Mouse (Mus musculus): Measurements from ENCODE around the gene Iltifb.
"Not testable (repeated sequence)": the region's sequence is repeated elsewhere in the genome, so short reads cannot be mapped to it uniquely, and the experiment has no call there.

Iltifb gene

DNA sequence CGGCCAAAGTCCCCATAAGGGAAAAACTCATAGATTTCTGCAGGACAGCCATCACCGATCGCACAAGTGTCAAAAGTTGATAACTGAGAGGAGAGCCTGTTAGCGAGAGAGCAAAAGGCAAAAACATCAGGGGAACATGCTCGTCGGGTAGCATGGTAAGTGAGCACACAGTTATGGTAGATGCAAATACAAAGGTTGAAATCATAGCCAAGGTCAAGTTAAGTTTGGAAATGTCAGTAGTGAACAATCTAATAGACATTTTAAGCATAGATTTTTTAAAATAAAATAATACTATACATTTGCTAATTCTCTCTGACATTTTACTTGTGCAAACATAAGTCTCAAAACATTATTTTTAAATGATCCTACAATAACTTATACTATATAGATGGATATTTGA, at the start of gene Iltifb:
TSS of gene Iltifb (minus strand) at position 101 of the 400 bp plus-strand sequence.
- DNase-seq (ENCODE audit: low spot score in 2 of 2): no peak

DNA sequence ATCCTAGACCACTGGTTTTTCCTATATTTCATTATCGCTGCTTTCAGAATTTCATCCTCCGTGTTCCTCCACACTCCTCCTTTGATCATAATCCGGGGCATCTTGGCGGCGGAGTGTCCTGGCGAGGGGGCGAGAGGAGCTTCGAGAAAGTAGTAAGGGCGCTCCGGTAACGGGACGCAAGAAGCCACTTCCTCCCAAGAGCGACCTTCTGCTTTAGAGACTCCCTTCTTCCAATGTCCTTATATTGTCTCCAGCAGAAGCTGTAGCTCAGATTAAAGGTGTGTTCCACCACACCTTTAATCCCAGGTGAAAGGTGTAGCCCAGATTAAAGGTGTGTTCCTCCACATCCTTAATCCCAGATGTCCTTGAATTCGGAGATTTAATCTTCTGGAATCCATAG, 48.3 kb upstream of the Iltifb start, which contains the start of gene Gm9046:
TSS of gene Gm9046 (minus strand) at position 101 of the 400 bp plus-strand sequence.
- DNase-seq (ENCODE audit: low spot score in 2 of 2): not testable (repeated sequence)

DNA sequence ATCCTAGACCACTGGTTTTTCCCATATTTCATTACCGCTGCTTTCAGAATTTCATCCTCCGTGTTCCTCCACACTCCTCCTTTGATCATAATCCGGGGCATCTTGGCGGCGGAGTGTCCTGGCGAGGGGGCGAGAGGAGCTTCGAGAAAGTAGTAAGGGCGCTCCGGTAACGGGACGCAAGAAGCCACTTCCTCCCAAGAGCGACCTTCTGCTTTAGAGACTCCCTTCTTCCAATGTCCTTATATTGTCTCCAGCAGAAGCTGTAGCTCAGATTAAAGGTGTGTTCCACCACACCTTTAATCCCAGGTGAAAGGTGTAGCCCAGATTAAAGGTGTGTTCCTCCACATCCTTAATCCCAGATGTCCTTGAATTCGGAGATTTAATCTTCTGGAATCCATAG, 42.9 kb upstream of the Iltifb start, which contains the start of gene Gm9045:
TSS of gene Gm9045 (minus strand) at position 101 of the 400 bp plus-strand sequence.
- DNase-seq (ENCODE audit: low spot score in 2 of 2): not testable (repeated sequence)

DNA sequence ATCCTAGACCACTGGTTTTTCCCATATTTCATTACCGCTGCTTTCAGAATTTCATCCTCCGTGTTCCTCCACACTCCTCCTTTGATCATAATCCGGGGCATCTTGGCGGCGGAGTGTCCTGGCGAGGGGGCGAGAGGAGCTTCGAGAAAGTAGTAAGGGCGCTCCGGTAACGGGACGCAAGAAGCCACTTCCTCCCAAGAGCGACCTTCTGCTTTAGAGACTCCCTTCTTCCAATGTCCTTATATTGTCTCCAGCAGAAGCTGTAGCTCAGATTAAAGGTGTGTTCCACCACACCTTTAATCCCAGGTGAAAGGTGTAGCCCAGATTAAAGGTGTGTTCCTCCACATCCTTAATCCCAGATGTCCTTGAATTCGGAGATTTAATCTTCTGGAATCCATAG, 37.5 kb upstream of the Iltifb start, which contains the start of gene Gm9044:
TSS of gene Gm9044 (minus strand) at position 101 of the 400 bp plus-strand sequence.
- not testable (repeated sequence) for DNase-seq (ENCODE audit: low spot score in 2 of 2)

DNA sequence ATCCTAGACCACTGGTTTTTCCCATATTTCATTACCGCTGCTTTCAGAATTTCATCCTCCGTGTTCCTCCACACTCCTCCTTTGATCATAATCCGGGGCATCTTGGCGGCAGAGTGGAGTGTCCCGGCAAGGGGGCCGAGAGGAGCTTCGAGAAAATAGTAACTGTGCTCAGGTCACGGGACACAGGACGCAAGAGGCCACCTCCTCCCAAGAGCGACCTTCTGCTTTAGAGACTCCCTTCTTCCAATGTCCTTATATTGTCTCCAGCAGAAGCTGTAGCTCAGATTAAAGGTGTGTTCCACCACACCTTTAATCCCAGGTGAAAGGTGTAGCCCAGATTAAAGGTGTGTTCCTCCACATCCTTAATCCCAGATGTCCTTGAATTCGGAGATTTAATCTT, 32.0 kb upstream of the Iltifb start, which contains the start of gene Gm9040:
TSS of gene Gm9040 (minus strand) at position 101 of the 400 bp plus-strand sequence.
- not testable (repeated sequence) for DNase-seq (ENCODE audit: low spot score in 2 of 2)

DNA sequence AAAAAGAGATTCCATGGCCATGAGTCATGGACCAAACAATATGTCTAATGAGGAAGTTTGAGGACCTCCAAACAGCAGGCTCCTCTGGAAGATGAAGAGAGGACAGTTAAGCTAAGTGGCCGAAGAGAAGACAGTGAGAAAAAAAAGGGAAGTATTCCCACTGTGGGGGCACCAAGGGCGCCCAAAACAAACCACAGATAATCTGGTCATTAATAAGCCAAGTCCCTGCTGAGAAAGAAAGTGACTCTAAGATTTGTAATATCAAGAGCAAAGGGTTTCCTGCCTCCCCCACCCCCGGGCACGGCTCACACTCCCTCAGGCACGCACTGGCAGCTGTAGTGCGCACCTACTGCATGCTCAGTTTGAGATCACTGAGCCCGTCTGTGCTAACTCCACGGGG, 24.2 kb upstream of the Iltifb start:
- no peak for DNase-seq (ENCODE audit: low spot score in 2 of 2)

DNA sequence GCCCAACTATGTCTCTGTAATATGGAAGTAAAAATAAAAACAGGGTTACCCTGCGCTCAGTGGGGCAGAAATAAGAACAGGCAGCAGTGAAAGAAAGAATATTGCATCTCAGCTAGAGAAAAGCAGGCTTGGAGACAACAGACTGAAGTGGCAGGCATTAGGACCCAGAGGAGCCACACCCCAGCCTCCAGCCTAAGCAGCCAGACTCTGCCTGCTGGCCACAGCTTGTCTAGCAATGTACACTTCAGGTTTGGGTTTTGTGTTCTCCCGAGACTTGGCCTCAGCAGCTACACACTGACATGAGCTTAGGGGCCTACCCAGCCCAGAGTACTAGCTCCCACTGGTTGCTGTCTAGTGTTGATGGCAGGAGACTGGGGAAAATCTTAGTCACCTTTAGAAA, 7.3 kb upstream of the Iltifb start:
- DNase-seq (ENCODE audit: low spot score in 2 of 2): not testable (repeated sequence)

DNA sequence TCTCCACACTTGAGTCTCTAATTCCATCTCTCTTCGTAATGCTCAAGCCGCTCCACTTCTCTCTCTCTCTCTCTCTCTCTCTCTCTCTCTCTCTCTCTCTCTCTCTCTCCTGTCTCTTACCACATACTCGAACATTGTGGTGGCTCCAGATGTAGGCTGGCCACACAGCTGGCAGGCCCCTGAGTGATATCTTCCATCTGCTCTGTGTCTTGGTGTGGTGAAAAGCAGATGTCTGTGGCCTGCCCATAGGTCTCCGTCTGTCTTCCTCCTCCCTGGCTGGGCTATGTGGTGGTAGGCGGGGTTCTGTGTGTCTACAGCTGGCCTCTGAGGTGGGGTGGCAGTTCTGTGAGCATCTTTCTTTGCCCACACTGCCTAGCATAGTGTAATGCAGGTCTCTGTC, 11.8 kb downstream of the Iltifb start:
- DNase-seq (ENCODE audit: low spot score in 2 of 2): not testable (repeated sequence)

DNA sequence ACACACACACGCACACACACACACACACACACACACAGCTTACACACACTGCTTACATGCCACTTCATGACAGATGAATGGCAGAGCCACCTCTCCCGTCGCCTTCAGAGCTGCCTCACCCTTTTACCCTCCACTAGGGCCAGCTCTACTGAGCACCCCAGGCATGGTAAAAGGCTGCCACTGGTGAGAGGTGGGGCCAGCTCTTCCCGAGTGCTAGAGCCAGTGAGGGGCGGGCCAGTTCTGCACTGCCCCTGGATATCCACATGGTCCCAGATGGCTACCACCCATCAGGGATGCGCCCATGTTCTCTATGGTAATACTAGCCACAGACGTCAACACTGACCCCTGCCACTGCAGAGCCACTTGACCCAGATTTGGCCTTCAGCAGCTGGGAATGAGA, 12.3 kb downstream of the Iltifb start:
- not testable (repeated sequence) for DNase-seq (ENCODE audit: low spot score in 2 of 2)

DNA sequence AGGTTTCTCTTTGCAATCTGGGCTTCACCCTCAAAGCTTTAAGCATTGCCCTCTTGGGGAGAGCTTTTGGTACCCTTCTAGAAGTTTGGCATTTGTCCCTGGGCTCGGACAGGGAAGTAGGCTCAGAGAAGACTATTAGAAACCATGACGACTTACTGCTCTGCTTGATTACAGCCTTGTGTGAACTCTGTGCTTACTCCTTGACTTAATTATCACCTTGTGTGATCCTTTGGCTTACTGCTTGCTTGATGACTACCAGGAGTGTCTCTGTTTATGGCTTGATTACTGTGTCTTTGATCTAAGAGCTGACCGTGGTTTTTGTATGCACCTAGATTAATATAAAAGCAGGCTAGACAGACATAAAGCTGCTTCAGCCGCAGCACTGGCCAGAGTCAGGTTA, 16.8 kb downstream of the Iltifb start:
- not testable (repeated sequence) for DNase-seq (ENCODE audit: low spot score in 2 of 2)

DNA sequence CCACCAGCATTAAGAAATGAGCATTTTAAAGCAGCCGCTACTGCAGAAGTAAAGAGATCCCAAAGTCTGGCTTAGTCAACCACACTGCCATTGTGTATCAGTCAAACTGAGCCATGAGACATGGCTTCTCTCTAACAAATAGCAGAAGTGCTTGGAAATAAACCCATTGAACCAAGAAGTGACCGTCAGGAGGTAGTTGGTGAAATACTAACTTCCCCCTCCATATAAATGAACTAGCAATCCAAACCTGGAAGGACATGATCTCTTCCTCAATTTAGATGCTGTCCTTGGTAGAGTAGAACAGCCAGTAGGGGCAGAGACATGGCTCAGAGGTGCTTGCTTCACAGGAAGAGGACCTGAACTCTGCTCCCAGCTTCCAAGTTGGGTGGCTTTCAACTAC, 23.4 kb downstream of the Iltifb start:
- not testable (repeated sequence) for DNase-seq (ENCODE audit: low spot score in 2 of 2)

DNA sequence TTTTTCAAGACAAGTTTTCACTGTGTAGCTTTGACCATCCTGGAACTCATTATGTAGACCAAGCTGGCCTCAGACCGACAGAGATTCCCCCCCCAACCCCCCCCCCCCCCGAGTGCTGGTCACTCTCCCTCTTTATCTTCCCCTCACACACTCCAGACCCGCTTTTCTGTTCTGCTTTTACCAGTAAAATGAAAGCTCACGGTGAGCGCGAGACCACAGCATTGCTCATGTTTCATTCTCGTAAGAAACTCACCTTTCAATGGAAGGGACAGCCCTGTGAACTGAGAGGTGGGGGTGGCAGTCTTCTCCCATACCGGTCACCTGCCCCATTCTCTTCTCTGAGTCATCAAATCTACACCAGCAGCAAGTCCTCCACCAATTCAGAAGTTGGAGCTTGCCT, 26.0 kb downstream of the Iltifb start:
- DNase-seq (ENCODE audit: low spot score in 2 of 2): not testable (repeated sequence)

DNA sequence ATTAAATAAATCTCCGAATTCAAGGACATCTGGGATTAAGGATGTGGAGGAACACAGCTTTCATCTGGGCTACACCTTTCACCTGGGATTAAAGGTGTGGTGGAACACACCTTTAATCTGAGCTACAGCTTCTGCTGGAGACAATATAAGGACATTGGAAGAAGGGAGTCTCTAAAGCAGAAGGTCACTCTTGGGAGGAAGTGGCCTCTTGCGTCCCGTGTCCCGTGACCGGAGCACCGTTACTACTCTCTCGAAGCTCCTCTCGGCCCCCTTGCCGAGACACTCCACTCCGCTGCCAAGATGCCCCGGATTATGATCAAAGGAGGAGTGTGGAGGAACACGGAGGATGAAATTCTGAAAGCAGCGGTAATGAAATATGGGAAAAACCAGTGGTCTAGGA, 36.5 kb downstream of the Iltifb start, which contains the start of gene Gm32802:
TSS of gene Gm32802 (plus strand) at position 301 of the 400 bp plus-strand sequence.
- DNase-seq (ENCODE audit: low spot score in 2 of 2): not testable (repeated sequence)

DNA sequence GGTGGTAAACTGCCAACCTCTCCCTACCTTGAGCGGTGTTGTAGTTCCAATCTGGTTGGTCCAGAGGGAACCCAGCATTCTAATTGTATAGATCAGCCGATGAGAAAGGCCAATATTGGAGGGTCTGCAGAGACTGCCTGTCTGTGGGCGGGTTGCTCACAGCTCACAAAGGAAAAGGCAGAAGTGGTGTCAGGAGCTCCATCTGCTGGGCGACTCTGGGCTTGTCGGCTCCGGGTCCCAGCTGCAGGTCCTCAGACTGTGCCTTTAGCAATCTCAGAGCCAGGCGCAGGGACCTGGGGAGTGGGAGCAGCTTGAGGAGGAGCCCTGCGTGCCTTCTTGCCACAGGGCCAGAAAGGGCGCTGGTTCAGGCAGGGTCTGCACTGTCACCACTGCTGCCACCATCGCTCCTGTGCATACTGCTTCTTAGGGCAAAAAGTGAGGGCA, 44.0 kb downstream of the Iltifb start:
- DNase-seq (ENCODE audit: low spot score in 2 of 2): no peak

DNA sequence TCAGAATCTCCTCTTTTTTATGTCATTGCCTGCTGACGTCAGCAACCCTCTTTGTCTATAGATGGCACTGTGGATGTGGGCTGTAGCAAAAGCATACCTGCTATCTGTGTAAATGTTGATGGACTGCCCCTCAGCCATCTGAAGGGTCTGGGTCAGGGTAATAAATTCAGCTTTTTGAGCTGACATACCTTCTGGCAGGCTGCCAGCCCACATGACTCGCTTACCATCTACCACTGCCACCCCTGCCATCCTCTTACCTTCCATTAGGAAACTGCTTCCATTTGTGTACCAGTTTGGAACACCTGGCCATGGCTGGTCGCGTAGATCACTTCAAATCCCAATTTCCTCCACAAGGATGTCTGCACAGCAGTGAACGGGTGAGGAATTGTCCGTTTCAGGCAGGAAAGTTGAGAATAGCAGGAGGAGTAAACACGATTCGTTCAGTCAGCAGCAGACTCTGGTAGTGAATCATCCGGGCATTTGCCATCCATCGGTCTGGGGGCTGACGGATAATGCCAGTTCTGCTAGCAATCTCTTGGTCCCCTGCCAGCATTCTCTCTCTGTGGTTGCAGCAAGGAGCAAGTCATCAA, 45.7 kb downstream of the Iltifb start:
- DNase-seq (ENCODE audit: low spot score in 2 of 2): not testable (repeated sequence)

DNA sequence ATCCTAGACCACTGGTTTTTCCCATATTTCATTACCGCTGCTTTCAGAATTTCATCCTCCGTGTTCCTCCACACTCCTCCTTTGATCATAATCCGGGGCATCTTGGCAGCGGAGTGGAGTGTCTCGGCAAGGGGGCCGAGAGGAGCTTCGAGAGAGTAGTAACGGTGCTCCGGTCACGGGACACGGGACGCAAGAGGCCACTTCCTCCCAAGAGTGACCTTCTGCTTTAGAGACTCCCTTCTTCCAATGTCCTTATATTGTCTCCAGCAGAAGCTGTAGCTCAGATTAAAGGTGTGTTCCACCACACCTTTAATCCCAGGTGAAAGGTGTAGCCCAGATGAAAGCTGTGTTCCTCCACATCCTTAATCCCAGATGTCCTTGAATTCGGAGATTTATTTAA, 54.2 kb downstream of the Iltifb start, which contains the start of gene Gm32717:
TSS of gene Gm32717 (minus strand) at position 101 of the 400 bp plus-strand sequence.
- not testable (repeated sequence) for DNase-seq (ENCODE audit: low spot score in 2 of 2)
